Mouse (Mus musculus) liver, postnatal 0 days (tissue): Measurements from ENCODE around the gene Gm4792.

Source experiments
- CTCF ChIP-seq: sonication (generic); IDR thresholded peaks from 2 replicates; pipeline ENCODE4 v1.5.1; 2016; ENCODE audit warnings: antibody characterized with exemption, low read depth
- EP300 ChIP-seq: IDR thresholded peaks from 2 replicates; pipeline ENCODE4 v1.6.1; 2016; ENCODE audit warnings: antibody characterized with exemption, low read depth, mild to moderate bottlenecking

GRCm38 (mm10) chr10:94247748-94248349 is 50.7 kb downstream of the Gm4792 start:
- TF ChIP-seq CTCF (no peak), EP300 (no peak)
